Mouse (Mus musculus) forebrain, embryonic 11.5 days (tissue): ENCODE data around the gene Adam12. TPM values are rescaled to one million over a fixed set of nuclear protein-coding genes. Genes with fewer than 3 reads are reported as not detected.

ENCODE experiments used
- ATAC-seq: fragments of 200-750 bp; cut with Nextera tagmentation; replicated peaks from 2 replicates; pipeline ENCODE4 v1.8.0; 2017; ENCODE audit warnings: moderate TSS enrichment; ENCODE audit not compliant: low FRiP score
- DNase-seq: peaks from one replicate; pipeline ENCODE4 v3.0.0-alpha.2; 2017; ENCODE audit warnings: low spot score
- H3K27ac ChIP-seq: fragments of 300-500 bp; sonication (generic); 2 replicates; pipeline ENCODE4 v1.5.1; 2014; ENCODE audit warnings: low read depth, low read length
- H3K27me3 ChIP-seq: fragments of 300-500 bp; sonication (generic); 2 replicates; pipeline ENCODE4 v1.6.1; 2014; ENCODE audit warnings: mild to moderate bottlenecking, low read length, mixed read lengths; ENCODE audit not compliant: control insufficient read depth, insufficient read depth
- H3K36me3 ChIP-seq: fragments of 300-500 bp; sonication (generic); 2 replicates; pipeline ENCODE4 v1.6.1; 2014; ENCODE audit warnings: mild to moderate bottlenecking, low read length, moderate library complexity, mixed read lengths; ENCODE audit not compliant: control insufficient read depth, insufficient read depth
- H3K4me1 ChIP-seq: fragments of 300-500 bp; sonication (generic); replicated peaks from 2 replicates; pipeline ENCODE4 v1.6.1; 2014; ENCODE audit warnings: low read length, mixed read lengths; ENCODE audit not compliant: control insufficient read depth, insufficient read depth
- H3K4me2 ChIP-seq: fragments of 300-500 bp; sonication (generic); 2 replicates; pipeline ENCODE4 v1.6.1; 2014; ENCODE audit warnings: low read depth, mild to moderate bottlenecking, low read length, moderate library complexity, mixed read lengths; ENCODE audit not compliant: severe bottlenecking
- H3K4me3 ChIP-seq: fragments of 300-500 bp; sonication (generic); 2 replicates; pipeline ENCODE4 v1.5.1; 2014; ENCODE audit warnings: low read depth, low read length
- H3K9ac ChIP-seq: fragments of 300-500 bp; sonication (generic); 2 replicates; pipeline ENCODE4 v1.6.1; 2014; ENCODE audit warnings: low read length
- H3K9me3 ChIP-seq: fragments of 300-500 bp; sonication (generic); 2 replicates; pipeline ENCODE4 v1.6.1; 2016; ENCODE audit warnings: low read length, mixed read lengths; ENCODE audit not compliant: control insufficient read depth
- WGBS: fragments of 180-500 bp; shearing (Covaris S2); extraction: QIAGEN DNeasy Blood & Tissue Kit; methylation state at CpG from one replicate; pipeline ENCODE4 v1.1.7; 2014; 5-methylcytosine and 5-hydroxymethylcytosine counted together
- polyA plus RNA-seq: library from polyadenylated mRNA; unstranded; fragments of >200 nt; fragmentation: Nextera tagmentation; extraction: Ambion mirVana; gene quantifications from 2 replicates; pipeline ENCODE4 v1.2.1, GENCODE M21; 2014

The Adam12 gene
- polyA plus RNA-seq, 1 experiment from 2014 or later, result 1.6 TPM

DNA sequence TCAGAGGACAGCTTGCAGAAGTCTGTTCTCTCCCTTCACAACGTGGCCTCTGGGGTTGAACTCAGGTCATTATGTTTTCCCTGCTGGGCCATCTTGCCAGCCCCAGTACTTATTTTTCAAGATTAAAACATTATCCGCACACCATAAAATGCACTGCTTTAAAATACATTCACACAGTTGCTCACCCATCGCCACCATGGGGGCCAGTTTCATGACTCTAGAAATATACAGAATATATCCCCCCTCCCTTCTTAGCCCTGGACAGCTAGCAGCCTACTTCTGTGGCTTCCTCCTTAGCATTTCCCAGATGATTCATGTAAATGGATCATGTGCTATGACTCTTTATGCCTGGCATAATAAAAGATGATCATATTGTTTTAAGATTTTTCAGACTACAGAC, 355.8 kb downstream of the Adam12 start:
- no peaks in the 10 kb centered on the region for H3K36me3 ChIP-seq
- H3K4me2 ChIP-seq, result no peak overlapping the region
- no peak overlapping the region for H3K9ac ChIP-seq
- peaks cover 2% of the 10 kb centered on the region; the same call in 1 of the 2 replicates for H3K9me3 ChIP-seq
- ATAC-seq, result no peak
- H3K27ac ChIP-seq, result no peak overlapping the region
- no peak for DNase-seq
- 85% methylated on average over 3 of the region's 3 CpGs for WGBS
- H3K27me3 ChIP-seq, result no peaks in the 10 kb centered on the region
- H3K4me1 ChIP-seq, result no peaks in the 10 kb centered on the region
- no peak overlapping the region for H3K4me3 ChIP-seq

DNA sequence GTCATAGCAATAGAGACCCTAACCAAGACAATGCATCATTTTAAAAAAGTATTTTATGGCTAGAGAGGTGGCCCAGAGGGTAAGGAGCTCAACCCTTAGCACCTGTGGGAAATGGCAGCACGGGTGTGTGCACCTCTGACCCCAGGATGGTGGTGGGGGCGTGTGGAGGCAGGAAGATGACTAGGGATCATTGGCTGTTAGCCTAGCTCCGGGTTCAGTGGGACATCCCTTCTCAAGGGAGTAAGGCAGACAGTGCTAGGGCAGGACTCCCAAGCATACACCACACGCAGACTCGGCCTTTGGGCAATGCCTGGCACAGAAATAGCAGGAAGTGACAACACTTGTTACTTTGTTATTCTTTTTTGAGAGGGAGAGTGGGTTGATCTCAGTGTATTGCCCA, 359.2 kb downstream of the Adam12 start:
- WGBS, result 88% methylated on average over 5 of the region's 5 CpGs
- no peak overlapping the region for H3K4me3 ChIP-seq
- no peak for DNase-seq
- no peaks in the 10 kb centered on the region for H3K9me3 ChIP-seq
- H3K4me1 ChIP-seq, result no peaks in the 10 kb centered on the region
- H3K4me2 ChIP-seq, result no peak overlapping the region
- no peak overlapping the region for H3K9ac ChIP-seq
- no peak for ATAC-seq
- H3K27ac ChIP-seq, result no peak overlapping the region
- no peaks in the 10 kb centered on the region for H3K27me3 ChIP-seq
- no peaks in the 10 kb centered on the region for H3K36me3 ChIP-seq

- Histone ChIP-seq H3K27me3 (no peaks in the 10 kb centered on the region), H3K27ac (no peak overlapping the region), H3K9me3 (no peaks in the 10 kb centered on the region), H3K4me1 (no peaks in the 10 kb centered on the region), H3K36me3 (no peaks in the 10 kb centered on the region), H3K9ac (no peak overlapping the region), H3K4me3 (no peak overlapping the region), H3K4me2 (no peak overlapping the region)
- DNase-seq (no peak), ATAC-seq (no peak)
- 89% methylated on average over 4 of the region's 4 CpGs for WGBS
Measured at GRCm38 (mm10) chr7:133870265-133870664, 361.7 kb downstream of the Adam12 start.

GRCm38 (mm10) chr7:133863684-133864083, 368.3 kb downstream of the Adam12 start:
- ATAC-seq (no peak), DNase-seq (no peak)
- no peaks in the 10 kb centered on the region for H3K27me3 ChIP-seq
- H3K4me2 ChIP-seq, result no peak overlapping the region
- H3K27ac ChIP-seq, result no peak overlapping the region; the same call in 1 of the 2 replicates
- no peaks in the 10 kb centered on the region for H3K9me3 ChIP-seq
- H3K4me1 ChIP-seq, result no peaks in the 10 kb centered on the region
- no peaks in the 10 kb centered on the region for H3K36me3 ChIP-seq
- 78% methylated on average over 4 of the region's 4 CpGs for WGBS
- no peak overlapping the region for H3K9ac ChIP-seq
- no peak overlapping the region for H3K4me3 ChIP-seq

- DNase-seq (no peak), ATAC-seq (no peak)
- no peaks in the 10 kb centered on the region for H3K4me1 ChIP-seq
- H3K9ac ChIP-seq, result no peak overlapping the region
- no peaks in the 10 kb centered on the region for H3K9me3 ChIP-seq
- H3K36me3 ChIP-seq, result no peaks in the 10 kb centered on the region
- WGBS, result 83% methylated on average over 3 of the region's 3 CpGs
- no peak overlapping the region for H3K27ac ChIP-seq
- no peaks in the 10 kb centered on the region for H3K27me3 ChIP-seq
- no peak overlapping the region for H3K4me3 ChIP-seq
- H3K4me2 ChIP-seq, result no peak overlapping the region
Measured at GRCm38 (mm10) chr7:133863151-133863550, 368.8 kb downstream of the Adam12 start.

DNA sequence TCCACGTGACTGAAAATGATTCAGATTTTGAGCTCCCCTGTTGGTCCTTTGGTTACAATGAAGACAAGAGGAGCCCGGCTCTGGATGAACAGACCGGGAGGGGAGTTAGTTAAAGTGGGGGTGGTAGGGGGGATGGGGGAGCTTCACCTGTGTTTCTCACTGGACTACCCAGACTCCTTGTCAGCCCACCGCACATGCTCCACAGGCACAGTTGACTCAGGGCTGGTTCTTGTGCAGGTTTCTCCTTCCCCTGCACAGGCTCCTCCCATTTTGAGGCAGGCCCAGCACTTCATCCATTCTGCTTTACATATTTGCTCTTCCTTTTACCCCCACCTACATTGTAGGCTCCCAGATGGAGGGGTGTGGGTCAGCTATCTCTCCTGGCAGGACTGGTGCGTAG, 369.2 kb downstream of the Adam12 start:
- no peak for ATAC-seq

GRCm38 (mm10) chr7:133862233-133862632, 369.7 kb downstream of the Adam12 start:
- ATAC-seq, result no peak

More for the DNA sequence above, 369.2 kb downstream of the Adam12 start:
- Histone ChIP-seq H3K4me1 (no peaks in the 10 kb centered on the region), H3K9ac (no peak overlapping the region), H3K27me3 (no peaks in the 10 kb centered on the region), H3K4me3 (no peak overlapping the region), H3K9me3 (no peaks in the 10 kb centered on the region), H3K4me2 (no peak overlapping the region), H3K36me3 (no peaks in the 10 kb centered on the region), H3K27ac (no peak overlapping the region)
- 94% methylated on average over 5 of the region's 5 CpGs for WGBS
- no peak for DNase-seq

GRCm38 (mm10) chr7:133859548-133859947, 372.4 kb downstream of the Adam12 start:
- H3K9ac ChIP-seq, result no peak overlapping the region
- H3K27me3 ChIP-seq, result no peaks in the 10 kb centered on the region
- H3K27ac ChIP-seq, result no peak overlapping the region
- WGBS, result 85% methylated on average over 4 of the region's 4 CpGs
- H3K36me3 ChIP-seq, result no peaks in the 10 kb centered on the region
- no peak overlapping the region for H3K4me3 ChIP-seq
- no peak overlapping the region for H3K4me2 ChIP-seq
- H3K9me3 ChIP-seq, result no peaks in the 10 kb centered on the region
- DNase-seq, result no peak
- ATAC-seq, result no peak
- H3K4me1 ChIP-seq, result no peaks in the 10 kb centered on the region

More at GRCm38 (mm10) chr7:133862233-133862632, 369.7 kb downstream of the Adam12 start:
- Histone ChIP-seq H3K36me3 (no peaks in the 10 kb centered on the region), H3K4me2 (no peak overlapping the region), H3K4me3 (no peak overlapping the region), H3K27ac (no peak overlapping the region), H3K9ac (no peak overlapping the region), H3K9me3 (no peaks in the 10 kb centered on the region), H3K27me3 (no peaks in the 10 kb centered on the region), H3K4me1 (no peaks in the 10 kb centered on the region)
- no peak for DNase-seq
- WGBS, result 92% methylated on average over 6 of the region's 6 CpGs

GRCm38 (mm10) chr7:133858506-133858905, 373.4 kb downstream of the Adam12 start:
- H3K36me3 ChIP-seq, result no peaks in the 10 kb centered on the region
- H3K9me3 ChIP-seq, result no peaks in the 10 kb centered on the region
- H3K27ac ChIP-seq, result no peak overlapping the region
- DNase-seq (no peak), ATAC-seq (no peak)
- no peak overlapping the region for H3K4me2 ChIP-seq
- no peaks in the 10 kb centered on the region for H3K27me3 ChIP-seq
- H3K9ac ChIP-seq, result no peak overlapping the region
- WGBS, result 85% methylated on average over 3 of the region's 3 CpGs
- no peaks in the 10 kb centered on the region for H3K4me1 ChIP-seq
- no peak overlapping the region for H3K4me3 ChIP-seq
